Mouse (Mus musculus) yolk sac, embryonic 10.5 days (tissue): ENCODE results near the gene 4931429L15Rik.
"Not testable (repeated sequence)": the region's sequence is repeated elsewhere in the genome, so short reads cannot be mapped to it uniquely, and the experiment has no call there.

Experiments used
- DNase-seq: peaks from one replicate; pipeline ENCODE4 v3.0.0-alpha.2; 2017; ENCODE audit warnings: low spot score

4931429L15Rik gene

DNA sequence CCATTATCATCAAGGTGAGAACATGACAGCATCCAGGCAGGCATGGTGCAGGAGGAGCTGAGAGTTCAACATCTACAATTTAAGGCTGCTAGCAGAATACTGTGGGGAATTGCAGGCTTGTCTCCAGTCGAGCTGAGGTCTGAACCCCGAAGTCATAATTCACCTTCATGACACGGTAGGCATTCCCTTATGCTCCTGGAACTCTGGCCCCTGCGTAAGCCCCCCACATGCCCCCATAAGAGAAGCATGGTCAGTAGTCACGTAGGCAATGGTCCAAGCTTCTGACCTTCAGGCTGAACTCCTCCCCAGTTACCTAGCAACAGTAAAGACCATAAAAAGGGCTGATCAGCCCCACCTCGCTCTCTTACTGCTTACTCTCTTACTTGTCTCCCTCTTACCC lies at the start of gene 4931429L15Rik:
4931429L15Rik (minus strand) TSS at position 101 of the 400 bp plus-strand sequence.
- not testable (repeated sequence) for DNase-seq

GRCm38 (mm10) chr9:46362459-46362858 lies 42.7 kb upstream of the 4931429L15Rik start:
- DNase-seq: no peak

DNA sequence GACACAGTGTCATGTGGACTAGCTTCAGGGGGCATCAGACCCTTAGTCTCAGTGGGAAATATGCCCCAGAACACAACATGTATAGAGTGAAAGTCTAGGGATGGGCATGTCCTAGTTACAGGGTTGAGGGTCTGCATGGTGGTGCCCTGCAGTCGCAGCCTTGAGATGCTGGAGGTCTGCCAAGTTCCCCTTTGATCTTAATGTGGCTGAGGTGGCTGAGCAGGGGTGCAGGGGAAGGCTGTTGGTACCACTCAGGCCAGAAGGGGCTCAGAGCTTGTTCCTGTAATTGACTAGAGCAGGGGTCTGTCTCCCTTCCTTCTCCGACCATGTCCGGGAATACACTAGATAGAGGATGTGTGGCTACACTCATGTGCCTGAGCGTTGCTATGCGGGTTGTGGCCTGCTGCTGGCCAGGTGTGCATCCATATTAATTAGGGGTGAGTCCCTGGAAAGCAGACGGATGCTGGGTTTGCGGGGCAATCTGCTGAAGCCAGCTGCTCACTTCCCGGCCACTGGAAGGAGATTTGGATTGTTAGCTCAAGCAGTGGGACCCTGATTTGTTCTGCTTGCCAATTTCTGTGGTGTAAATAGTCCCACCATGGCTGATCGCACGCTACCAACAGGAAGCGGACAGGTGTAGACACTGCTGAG lies 41.8 kb upstream of the 4931429L15Rik start:
- no peak for DNase-seq

DNA sequence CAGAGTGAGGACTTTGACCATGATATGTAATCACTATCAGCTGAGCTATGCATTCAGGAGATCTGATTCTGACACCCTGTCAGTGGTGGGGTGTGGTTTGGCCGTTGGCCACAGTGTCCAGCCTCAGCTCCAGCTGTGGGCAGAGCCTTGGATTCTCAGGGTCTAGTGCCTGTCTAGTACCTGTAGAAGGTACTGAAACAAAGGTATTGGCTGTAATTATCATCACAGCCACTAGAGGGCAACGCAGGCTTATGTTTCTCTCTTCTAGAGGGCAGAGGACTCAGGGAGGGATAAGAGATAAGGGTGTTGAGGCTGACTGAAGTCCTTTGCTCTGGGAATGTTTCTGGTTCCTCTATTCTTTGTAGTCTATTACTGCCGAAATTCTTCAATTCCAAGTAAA lies 34.2 kb upstream of the 4931429L15Rik start:
- DNase-seq: peak; percentile 62

DNA sequence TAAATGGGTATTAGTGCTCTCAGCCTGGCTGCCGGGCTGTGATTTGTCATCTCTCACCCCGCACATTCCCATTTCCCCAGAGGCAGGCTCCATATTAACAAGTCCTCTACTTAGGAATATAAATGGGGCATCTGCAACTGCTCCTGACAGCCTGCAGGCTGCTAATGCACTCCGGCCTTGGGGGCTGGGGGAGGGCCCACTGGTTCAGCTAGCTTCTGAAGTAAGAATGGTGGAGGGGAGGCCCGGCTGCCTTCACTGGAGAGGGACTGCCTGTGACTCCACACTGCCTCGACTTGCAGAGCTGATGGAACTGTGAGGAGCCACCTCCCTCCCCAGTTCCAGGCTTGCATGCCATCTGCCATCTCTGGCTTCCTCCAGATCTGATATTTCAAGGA lies 33.5 kb upstream of the 4931429L15Rik start:
- DNase-seq: no peak

DNA sequence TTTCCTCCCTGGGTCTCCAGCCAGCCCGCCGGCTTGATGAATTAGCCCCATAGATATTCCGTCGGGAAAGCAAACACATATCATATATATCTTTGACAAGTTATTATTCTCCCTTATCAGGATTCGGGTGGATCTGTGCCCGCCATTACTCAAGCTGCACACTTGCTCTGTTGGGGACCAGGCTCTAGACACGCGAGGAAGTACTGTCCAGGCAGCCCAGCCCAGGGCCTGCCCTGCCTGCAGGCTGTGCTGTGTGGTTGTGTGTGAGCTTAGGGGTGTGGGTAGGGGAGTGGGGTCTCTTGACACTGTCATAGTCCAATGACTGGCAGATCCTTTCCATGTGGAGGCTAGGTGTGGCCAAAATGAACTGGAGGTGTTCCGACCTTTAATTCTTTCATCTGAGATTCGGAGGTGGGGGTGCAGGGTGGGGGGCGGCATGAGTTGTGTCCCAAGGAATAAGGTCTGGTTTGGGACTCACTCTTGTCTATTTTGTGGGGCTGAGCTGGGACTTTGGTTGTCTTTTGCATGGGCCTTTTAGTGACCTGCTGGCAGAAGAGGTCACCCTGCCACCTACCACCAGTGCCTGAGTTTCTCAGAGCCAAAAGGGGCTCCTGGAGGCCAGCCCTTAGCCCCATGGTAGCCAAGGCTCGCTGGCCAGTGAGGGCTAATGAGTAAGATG lies 33.0 kb upstream of the 4931429L15Rik start:
- DNase-seq: no peak

DNA sequence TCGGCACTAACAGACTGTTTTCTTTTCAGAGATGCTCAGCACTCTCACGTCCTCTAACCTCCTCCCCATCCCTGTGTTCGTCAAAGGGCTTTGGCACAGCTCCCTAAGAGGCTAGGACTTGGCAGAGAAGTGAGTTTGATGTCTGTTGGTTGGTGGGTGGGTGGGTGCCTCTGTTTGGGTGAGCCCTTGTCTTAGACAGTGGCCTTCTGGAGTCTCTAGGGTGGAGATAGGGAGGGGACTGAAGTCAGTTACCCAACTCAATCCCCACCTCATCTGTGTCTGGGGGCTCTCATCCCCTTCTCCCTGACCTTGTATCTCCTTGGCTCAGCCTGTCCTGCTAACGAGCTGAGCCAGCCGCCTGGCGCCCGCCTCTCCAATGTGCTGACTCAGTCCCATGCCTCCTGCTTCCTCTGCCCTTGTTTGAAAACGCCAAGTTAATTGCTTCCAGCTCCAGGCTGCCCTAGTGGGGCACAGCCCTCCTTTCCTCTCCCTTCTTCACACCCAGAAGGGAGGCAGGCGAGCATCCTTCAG lies 30.7 kb upstream of the 4931429L15Rik start:
- DNase-seq: no peak

DNA sequence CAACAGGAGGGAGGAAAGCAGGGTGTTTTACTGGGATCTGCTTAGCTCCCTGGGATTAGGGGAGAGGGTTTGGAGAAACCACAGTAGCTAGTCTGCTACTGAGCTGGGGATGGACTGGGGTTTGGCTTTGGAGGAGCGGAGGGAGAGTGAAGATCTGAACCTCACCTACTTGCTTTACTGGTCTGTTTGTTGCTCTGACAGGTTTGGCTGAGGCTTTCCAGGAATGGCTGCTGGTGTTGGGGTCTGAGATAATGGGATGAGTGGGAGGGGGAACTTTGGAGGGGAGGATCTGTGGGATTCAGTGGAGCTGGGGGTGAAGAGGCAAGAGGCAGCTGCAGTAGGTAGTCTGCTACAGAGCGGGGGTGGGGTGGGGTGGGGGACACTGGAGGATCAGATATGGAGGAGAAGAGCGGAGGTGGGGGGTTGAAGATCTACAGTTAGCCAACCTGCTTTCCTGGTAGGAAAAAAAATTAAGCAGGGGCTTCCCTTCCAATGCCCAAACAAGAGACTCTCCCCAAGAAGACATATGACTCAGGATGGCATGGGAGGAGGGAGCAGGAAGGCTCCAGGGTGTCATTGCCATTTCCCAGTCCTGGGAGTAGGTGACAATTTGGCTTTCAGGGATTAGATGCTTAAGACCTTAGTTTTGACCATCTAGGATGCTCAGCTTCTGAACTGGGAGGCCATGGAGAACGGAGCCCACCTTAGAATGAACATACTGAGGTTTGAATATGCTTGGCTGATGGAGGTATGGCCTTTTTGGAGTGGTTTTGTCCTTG lies 26.3 kb upstream of the 4931429L15Rik start:
- no peak for DNase-seq

DNA sequence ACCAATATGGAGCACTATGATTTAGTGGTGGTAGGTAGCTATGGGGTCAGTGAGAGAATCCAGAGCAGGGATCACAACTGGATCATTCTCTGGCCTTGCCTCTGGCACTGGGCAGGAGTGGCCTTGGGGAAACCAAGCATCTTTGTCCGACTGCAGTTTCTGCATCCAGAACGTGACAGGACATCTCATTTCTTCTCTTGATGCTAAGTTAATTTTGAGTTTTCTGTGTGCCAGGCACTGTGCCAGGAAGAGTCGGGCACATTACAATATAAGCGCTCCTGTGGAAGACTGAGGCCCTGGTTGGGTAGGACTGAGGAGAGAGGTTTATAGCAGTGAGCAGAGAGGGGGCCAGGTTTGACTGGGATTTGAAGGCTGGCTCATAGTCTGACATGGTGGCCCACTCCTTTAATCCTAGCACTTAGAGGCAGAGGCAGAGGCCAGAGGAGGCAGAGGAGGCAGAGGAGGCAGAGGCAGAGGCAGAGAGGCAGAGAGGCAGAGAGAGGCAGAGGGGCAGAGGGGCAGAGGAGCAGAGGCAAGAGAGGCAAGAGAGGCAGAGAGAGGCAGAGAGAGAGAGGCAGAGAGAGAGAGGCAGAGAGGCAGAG lies 19.4 kb upstream of the 4931429L15Rik start:
- DNase-seq: no peak

- DNase-seq: no peak
Observed at GRCm38 (mm10) chr9:46338384-46338783, 18.6 kb upstream of the 4931429L15Rik start.

GRCm38 (mm10) chr9:46337852-46338291 lies 18.1 kb upstream of the 4931429L15Rik start:
- peak; percentile 21 for DNase-seq

- DNase-seq: no peak
Observed at GRCm38 (mm10) chr9:46337331-46337730, 17.5 kb upstream of the 4931429L15Rik start.

DNA sequence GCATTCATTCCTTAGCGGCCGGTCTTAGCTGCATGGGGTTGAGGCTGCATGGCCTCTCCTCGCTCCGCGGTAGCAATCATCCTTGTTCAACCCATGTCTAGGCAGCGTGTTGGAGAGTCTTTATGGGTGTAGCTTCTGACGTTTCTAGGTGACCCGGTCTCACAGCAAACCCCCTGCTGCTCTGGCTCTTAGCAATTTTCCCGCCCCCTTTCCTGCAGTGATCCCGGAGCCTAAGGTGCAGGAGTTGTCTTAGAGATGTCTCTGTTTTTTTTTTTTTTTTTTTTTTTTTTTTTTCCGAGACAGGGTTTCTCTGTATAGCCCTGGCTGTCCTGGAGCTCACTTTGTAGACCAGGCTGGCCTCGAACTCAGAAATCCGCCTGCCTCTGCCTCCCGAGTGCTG lies 16.5 kb upstream of the 4931429L15Rik start:
- DNase-seq: not testable (repeated sequence)

DNA sequence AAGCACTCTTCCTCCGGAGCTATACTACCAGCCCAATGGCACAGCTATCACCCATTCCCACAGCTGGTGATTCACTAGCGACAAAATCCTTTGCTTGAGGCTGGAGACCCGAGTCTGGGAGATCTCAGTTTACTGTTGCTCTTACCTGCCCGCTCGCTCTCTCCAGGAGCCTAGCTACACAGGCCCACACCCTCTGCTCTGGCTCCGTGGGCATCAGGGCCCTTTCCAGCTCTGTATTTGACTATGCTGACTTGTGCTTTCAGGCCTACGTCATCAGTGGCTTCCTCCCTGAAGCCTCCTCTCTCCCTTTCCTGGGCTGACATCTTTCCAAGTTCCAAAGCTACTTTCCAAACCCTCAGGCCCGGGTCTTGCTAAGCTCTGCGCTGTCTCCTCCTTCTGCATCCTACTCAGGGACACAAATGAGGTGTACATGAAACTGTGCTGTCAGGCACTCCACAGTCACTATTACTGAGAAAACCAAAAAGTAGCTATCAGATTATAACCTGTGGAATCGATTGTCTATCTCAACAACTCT lies 15.7 kb upstream of the 4931429L15Rik start:
- no peak for DNase-seq

DNA sequence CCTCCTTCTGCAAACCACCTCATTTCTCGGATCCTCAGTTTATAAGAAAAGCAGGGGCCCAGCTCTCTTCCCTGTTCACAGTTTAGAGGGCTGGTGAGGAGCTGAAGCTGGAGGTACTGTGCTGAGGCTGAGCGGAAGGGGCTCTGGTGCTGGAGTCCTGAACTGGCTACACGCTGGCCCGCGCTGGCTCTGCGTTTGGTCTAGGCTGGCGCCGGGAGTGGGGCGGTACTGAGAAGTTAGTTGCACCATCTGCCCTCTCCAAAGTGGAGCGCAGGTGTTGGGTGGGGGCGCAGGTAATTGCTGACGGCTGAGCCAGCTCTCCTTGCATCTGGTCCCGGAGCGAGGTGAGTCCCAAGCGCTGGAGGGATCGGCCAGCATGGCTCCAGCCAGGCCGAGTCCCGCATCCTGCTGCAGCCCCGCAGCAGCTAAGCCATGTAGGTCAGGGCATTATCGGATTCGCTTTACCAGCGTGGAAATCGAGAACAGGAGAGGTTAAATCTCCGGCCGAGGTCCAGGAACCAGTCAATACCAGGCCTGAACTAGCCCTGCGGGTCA lies 14.8 kb upstream of the 4931429L15Rik start:
- no peak for DNase-seq

DNA sequence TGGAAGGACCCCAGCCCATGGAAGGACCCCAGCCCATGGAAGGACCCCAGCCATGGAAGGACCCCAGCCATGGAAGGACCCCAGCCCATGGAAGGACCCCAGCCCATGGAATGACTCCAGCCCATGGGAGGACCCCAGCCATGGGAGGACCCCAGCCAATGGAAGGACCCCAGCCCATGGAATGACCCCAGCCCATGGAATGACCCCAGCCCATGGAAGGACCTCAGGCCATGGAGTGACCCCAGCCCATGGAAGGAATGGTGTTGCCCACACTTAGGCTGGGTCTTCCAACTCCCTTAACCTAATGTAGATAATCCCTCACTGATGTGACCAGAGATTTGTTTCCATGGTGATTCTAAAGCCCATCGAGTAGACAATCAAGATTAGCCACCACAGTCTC lies 11.5 kb upstream of the 4931429L15Rik start:
- no peak for DNase-seq

DNA sequence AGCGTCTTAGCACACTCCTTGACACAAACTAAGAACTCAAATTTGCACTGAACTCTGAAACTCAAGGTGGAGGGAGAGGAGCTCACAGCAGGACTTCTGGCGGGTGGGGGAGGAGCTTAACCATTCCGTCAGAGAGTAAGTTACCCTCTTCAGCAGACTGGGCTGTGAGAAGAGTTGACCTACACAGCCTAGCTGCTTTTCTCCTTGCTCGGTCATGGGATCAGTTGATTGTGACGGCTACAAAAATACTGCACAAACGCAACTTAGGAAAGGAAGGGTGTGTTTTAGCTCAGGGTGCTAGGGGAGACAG lies 10.8 kb upstream of the 4931429L15Rik start:
- no peak for DNase-seq

- no peak for DNase-seq
Observed at GRCm38 (mm10) chr9:46329801-46330585, 10.2 kb upstream of the 4931429L15Rik start.

DNA sequence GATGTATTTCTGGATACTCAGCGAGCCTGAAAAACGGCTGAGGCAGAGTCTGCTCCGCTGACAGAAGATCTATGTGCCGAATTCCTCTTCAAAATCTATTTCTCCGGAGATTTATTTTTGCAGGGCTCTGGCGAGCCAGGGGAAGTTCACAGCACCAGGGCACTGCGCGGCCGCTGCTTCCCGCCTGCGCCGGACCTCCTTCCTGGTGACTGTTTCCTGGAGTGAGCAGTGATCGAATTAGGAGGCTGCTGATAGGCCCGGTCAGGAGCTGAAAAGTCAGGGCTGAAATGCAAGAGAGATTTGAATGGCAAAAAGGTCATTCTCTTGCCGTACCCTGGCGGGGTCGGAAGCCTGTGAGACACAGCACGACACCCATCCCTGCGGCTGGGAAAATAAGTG lies 9.5 kb upstream of the 4931429L15Rik start:
- peak; percentile 47 for DNase-seq

- DNase-seq: peak; percentile 25
Observed at GRCm38 (mm10) chr9:46328572-46329249, 8.9 kb upstream of the 4931429L15Rik start.
